Mouse (Mus musculus): ENCODE measurements around the gene Mpzl3. TPM values are rescaled to one million over a fixed set of nuclear protein-coding genes. Genes with fewer than 3 reads are reported as not detected.

The Mpzl3 gene
- polyA plus RNA-seq, 1 experiment = 0.47 TPM

DNA sequence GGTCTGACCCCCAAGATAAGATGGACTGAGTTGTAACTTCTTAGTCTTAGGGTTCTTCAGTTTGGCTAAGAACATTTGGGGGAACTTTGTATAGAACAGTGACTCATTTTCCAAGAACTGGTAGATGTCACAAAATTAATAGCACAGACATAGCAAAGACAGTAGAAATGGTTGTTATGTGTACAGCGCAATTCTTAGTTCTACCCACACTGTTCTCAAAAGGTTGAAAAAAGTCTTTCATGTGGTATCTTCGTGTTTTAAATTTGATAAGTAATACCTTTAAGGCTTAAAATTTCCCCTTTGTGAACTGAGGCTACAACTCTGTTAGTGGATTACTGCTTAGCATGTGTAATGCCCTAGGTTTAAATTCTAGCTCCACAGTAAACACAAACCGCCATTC, 28.1 kb downstream of the Mpzl3 start:
- no peak overlapping the region for H3K4me2 ChIP-seq (ENCODE audit: low read depth)
- H3K79me2 ChIP-seq (ENCODE audit: control insufficient read depth, insufficient read depth) = no peaks in the 10 kb centered on the region
- H3K4me3 ChIP-seq = no peak overlapping the region
- no peaks in the 10 kb centered on the region for H3K36me3 ChIP-seq (ENCODE audit: control insufficient read depth, insufficient read depth)
- no peak overlapping the region for H3ac ChIP-seq (ENCODE audit: control insufficient read depth, insufficient read length)
- TF ChIP-seq MYOD1 (IDR thresholded peaks at IDR 0.05; ENCODE audit: control insufficient read depth in 1 of 3, insufficient read length in 2 of 3, low read depth in 2 of 3) (no peak), TCF3 (IDR thresholded peaks at IDR 0.05; ENCODE audit: insufficient read length, low read depth) (no peak), REST (IDR thresholded peaks at IDR 0.05; ENCODE audit: insufficient read depth, insufficient read length) (no peak), SRF (IDR thresholded peaks at IDR 0.05; ENCODE audit: control insufficient read depth, insufficient read length, low read depth) (no peak), MYOG (IDR thresholded peaks at IDR 0.05; ENCODE audit: control insufficient read depth in 1 of 3, insufficient read depth in 1 of 3, insufficient read length in 2 of 3, low read depth in 2 of 3) (no peak), E2F4 (IDR thresholded peaks at IDR 0.05; ENCODE audit: insufficient read depth) (no peak), USF1 (IDR thresholded peaks at IDR 0.05; ENCODE audit: low read depth) (no peak), POLR2AphosphoS2 (IDR thresholded peaks at IDR 0.05; ENCODE audit: insufficient read length, low read depth) (no peak), POLR2A (IDR thresholded peaks at IDR 0.05; ENCODE audit: insufficient read length, low read depth) (no peak), TCF12 (IDR thresholded peaks at IDR 0.05; ENCODE audit: insufficient read depth, poor library complexity, severe bottlenecking) (no peak), CEBPB (IDR thresholded peaks at IDR 0.05; ENCODE audit: insufficient read depth, poor library complexity, severe bottlenecking) (no peak), MAX (IDR thresholded peaks at IDR 0.05; ENCODE audit: low read depth) (no peak)
- H3K27me3 ChIP-seq (ENCODE audit: control insufficient read depth, insufficient read depth, insufficient read length) = peaks cover 73% of the 10 kb centered on the region

DNA sequence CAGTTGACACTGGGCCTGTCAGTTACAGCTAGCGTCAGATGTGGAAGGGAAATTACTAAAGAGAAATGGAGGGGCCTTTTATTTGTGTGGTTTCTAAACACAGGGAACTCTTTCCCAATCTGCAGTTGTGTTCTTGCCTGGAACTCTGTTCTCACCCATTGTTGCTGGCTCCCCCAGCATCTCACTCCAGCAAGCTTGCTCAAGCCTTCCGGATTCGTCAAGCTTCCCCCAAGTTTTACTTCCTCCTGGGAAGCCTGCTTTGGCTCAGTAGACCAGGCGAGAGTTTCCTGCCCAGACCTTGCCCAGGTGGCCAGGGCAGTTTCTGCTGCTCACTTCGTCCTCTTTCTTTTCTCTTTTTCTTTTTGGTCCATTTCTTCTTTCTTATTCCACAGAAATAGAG, 29.6 kb downstream of the Mpzl3 start:
- TF ChIP-seq SRF (IDR thresholded peaks at IDR 0.05; ENCODE audit: control insufficient read depth, insufficient read length, low read depth) = no peak

DNA sequence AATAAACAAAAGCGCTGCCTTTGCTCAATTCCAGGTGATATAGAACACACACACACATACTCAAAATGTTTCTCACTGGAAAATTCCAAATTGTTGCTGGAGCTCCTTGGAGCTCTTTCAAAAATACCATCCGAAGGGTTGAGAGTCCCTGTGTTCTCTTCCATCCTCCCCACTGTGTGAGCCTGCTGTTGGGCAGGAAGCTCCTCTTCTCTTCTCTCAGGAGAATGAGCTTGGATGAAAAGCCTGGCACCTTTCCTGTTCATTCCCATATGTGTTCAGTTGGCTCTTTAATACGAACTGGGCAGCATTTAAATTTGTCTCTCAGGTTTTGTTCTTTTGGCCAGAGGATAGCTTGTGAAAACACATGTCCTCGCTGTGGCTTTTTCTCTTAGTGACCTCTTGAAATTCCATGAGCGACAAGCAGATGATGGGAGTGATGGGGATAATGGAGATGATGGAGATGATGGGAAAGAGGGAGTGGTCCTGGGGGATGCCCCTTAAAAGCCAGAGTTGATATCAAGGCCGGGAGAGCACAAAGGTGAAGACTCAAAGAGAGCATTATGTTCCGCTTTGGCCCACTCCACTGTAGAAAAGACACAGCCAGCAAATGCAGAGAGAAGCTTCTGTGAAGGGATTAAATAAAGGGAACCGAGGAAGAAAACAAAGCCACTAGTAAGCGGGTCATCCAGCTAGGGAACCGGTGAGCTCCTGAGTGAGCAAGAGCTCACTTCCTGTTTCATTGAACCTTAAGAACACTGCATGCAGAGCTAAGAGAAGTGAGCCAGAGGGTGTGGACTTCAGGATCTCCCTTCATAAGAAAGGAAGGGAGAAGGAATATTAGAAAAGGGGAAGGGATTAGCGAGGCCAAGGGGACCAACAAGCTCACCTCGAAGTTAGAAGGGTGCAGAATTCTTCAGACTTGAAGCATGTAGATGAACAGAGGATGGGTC, 31.0 kb downstream of the Mpzl3 start:
- Histone ChIP-seq H3K27me3 (ENCODE audit: control insufficient read depth, insufficient read depth, insufficient read length) (peaks cover 65% of the 10 kb centered on the region), H3K36me3 (ENCODE audit: control insufficient read depth, insufficient read depth) (no peaks in the 10 kb centered on the region), H3K4me3 (no peak overlapping the region), H3ac (ENCODE audit: control insufficient read depth, insufficient read length) (no peak overlapping the region), H3K4me2 (ENCODE audit: low read depth) (no peak overlapping the region), H3K79me2 (ENCODE audit: control insufficient read depth, insufficient read depth) (no peaks in the 10 kb centered on the region)
- no peak for TF ChIP-seq REST (IDR thresholded peaks at IDR 0.05; ENCODE audit: insufficient read depth, insufficient read length)
- TF ChIP-seq MAX (IDR thresholded peaks at IDR 0.05; ENCODE audit: low read depth) = no peak
- TF ChIP-seq POLR2AphosphoS2 (IDR thresholded peaks at IDR 0.05; ENCODE audit: insufficient read length, low read depth) = no peak

More for the DNA sequence above, 29.6 kb downstream of the Mpzl3 start:
- Histone ChIP-seq H3ac (ENCODE audit: control insufficient read depth, insufficient read length) (no peak overlapping the region), H3K79me2 (ENCODE audit: control insufficient read depth, insufficient read depth) (no peaks in the 10 kb centered on the region), H3K27me3 (ENCODE audit: control insufficient read depth, insufficient read depth, insufficient read length) (peaks cover 59% of the 10 kb centered on the region), H3K4me3 (no peak overlapping the region), H3K36me3 (ENCODE audit: control insufficient read depth, insufficient read depth) (no peaks in the 10 kb centered on the region), H3K4me2 (ENCODE audit: low read depth) (no peak overlapping the region)

DNA sequence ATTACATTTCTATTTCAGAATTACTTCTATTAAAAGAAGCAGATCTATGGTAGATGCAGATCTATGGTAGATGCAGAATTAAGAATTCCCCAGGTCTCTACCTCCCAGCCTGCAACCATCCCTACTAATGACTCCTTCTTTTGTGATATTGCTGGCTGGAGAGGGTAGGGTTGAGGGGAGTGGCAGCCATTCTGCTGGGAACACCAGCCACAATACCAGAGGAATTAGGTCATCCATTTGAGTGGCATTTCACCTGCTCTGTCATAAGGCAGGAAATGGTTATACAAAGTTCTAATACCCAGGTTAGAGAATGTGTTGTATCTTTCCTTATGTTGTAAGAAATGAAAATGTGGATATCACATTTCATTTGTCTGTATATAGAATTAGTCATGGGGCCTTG, 33.1 kb downstream of the Mpzl3 start:
- Histone ChIP-seq H3ac (ENCODE audit: control insufficient read depth, insufficient read length) (no peak overlapping the region), H3K79me2 (ENCODE audit: control insufficient read depth, insufficient read depth) (no peaks in the 10 kb centered on the region), H3K4me3 (no peak overlapping the region), H3K4me2 (ENCODE audit: low read depth) (no peak overlapping the region), H3K36me3 (ENCODE audit: control insufficient read depth, insufficient read depth) (no peaks in the 10 kb centered on the region), H3K27me3 (ENCODE audit: control insufficient read depth, insufficient read depth, insufficient read length) (peaks cover 72% of the 10 kb centered on the region)
- TF ChIP-seq TCF3 (IDR thresholded peaks at IDR 0.05; ENCODE audit: insufficient read length, low read depth) (no peak), E2F4 (IDR thresholded peaks at IDR 0.05; ENCODE audit: insufficient read depth) (no peak)

DNA sequence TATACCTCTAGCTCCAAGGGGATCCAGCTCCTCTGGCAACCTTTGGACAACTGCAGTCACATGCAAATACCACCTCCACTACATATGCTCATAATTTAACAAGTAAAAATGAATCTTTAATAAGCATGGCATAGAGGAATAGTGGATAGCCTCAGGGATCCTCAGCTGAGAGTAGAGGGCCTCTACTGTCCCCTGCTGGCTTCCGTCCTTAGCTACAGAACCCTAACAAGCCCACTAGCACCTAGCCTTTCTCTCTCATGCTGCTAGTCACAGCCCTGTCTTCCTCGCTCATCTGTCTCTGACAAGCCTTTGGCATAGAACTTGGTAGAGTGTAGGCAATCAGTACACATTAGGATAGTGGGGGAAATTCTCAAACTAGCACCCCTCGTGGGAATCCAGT, 35.8 kb downstream of the Mpzl3 start:
- H3ac ChIP-seq (ENCODE audit: control insufficient read depth, insufficient read length) = no peak overlapping the region
- no peak for TF ChIP-seq MYOG (IDR thresholded peaks at IDR 0.05; ENCODE audit: control insufficient read depth in 1 of 3, insufficient read depth in 1 of 3, insufficient read length in 2 of 3, low read depth in 2 of 3)
- TF ChIP-seq SRF (IDR thresholded peaks at IDR 0.05; ENCODE audit: control insufficient read depth, insufficient read length, low read depth) = no peak
- TF ChIP-seq POLR2AphosphoS2 (IDR thresholded peaks at IDR 0.05; ENCODE audit: insufficient read length, low read depth) = no peak
- no peak for TF ChIP-seq E2F4 (IDR thresholded peaks at IDR 0.05; ENCODE audit: insufficient read depth)
- TF ChIP-seq USF1 (IDR thresholded peaks at IDR 0.05; ENCODE audit: low read depth) = no peak
- no peak for TF ChIP-seq TCF3 (IDR thresholded peaks at IDR 0.05; ENCODE audit: insufficient read length, low read depth)
- TF ChIP-seq POLR2A (IDR thresholded peaks at IDR 0.05; ENCODE audit: insufficient read length, low read depth) = no peak
- no peak for TF ChIP-seq CEBPB (IDR thresholded peaks at IDR 0.05; ENCODE audit: insufficient read depth, poor library complexity, severe bottlenecking)
- no peak for TF ChIP-seq TCF12 (IDR thresholded peaks at IDR 0.05; ENCODE audit: insufficient read depth, poor library complexity, severe bottlenecking)
- TF ChIP-seq REST (IDR thresholded peaks at IDR 0.05; ENCODE audit: insufficient read depth, insufficient read length) = no peak
- no peak for TF ChIP-seq MAX (IDR thresholded peaks at IDR 0.05; ENCODE audit: low read depth)
- TF ChIP-seq MYOD1 (IDR thresholded peaks at IDR 0.05; ENCODE audit: control insufficient read depth in 1 of 3, insufficient read length in 2 of 3, low read depth in 2 of 3) = no peak
- H3K4me3 ChIP-seq = no peak overlapping the region
- no peaks in the 10 kb centered on the region for H3K36me3 ChIP-seq (ENCODE audit: control insufficient read depth, insufficient read depth)
- no peak overlapping the region for H3K4me2 ChIP-seq (ENCODE audit: low read depth)
- H3K79me2 ChIP-seq (ENCODE audit: control insufficient read depth, insufficient read depth) = no peaks in the 10 kb centered on the region
- peaks cover 73% of the 10 kb centered on the region for H3K27me3 ChIP-seq (ENCODE audit: control insufficient read depth, insufficient read depth, insufficient read length)

All from myocyte (in vitro differentiated cells).